Mouse (Mus musculus): ENCODE data around the gene Tle2. TPM values are rescaled to one million over a fixed set of nuclear protein-coding genes. Genes with fewer than 3 reads are reported as not detected.

The Tle2 gene
- total RNA-seq, 2 experiments from 2014 or later = 0.08 to 1.5 TPM

DNA sequence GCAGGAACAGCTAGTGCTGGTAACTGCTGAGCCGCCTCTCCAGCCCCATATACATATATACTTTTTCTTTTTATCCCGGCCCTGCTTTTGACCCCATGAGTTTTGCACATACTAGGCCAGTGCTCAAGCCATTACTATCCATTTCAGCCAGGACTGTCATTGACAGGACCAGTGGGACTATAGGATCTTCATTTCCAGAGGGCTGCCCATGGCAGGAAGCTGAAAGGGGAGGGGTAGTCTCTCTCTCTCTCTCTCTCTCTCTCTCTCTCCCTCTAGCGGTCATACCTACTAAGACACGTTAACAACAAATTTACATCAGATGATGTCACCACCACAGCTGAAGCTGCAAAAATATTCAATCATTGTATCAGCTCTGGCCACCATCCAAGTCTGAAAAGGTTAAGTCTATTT, 28.4 kb downstream of the Tle2 start:
- peak; percentile 40 for ATAC-seq (replicated peaks; ENCODE audit: poor library complexity)

DNA sequence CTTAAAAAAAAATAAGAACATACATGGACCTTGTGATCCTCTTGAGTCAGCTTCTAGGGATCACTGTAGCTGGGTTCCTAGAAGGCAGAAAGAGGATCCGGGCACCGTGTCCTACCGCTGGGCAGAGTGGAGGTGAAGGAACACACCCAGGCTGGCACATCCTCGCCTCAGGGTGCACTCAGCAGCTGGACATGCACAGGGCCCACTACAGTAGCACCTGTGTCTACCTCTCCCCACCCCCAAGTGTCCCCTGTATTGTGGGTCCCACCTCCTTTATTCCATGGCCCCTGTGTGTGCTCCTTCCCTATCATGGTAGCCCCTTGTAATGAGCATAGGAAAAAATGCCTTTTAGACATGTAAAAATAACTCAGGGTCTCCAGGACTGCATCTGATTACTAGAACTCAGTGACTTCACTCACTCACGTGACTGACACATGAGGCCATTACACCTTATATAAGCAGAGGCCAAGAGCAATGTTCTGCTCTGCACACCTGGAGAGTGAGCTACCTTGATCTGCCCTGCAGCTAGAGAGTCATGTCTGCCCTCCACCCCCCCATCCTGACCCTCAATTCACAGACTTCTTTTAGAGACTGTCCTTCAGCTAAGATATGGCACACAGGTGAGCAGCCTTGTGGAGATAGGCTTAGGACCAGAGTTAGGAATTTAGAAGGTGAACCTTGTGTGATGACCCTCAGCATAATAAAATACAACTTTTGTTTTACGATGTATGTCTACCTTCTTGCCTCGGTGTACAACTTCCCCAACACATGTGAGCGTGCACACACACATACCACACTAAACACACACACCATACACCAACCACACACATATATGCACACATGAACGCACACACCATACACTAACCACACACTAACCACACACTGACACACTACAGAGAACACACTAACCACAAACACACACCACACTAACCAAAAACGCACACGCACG, 29.9 kb downstream of the Tle2 start:
- no peak for ATAC-seq (replicated peaks; ENCODE audit: poor library complexity)

- peak; percentile 48 for ATAC-seq (replicated peaks; ENCODE audit: poor library complexity)
Measured at GRCm38 (mm10) chr10:81604968-81605665, 30.8 kb downstream of the Tle2 start.

DNA sequence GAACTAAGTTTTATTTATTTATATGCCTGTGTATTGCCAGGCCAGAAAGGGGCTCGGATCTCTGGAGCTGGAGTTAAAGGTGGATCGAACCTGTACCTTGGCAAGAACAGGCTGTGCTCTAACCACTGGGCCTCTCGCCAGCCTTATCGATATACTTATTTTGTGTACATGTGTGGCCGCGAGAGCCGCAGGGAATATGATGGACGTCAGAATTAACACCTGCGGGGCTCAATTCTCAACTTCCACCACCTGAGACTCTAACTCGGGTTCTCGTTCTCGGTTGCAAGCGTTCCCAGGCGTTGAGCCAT, 31.3 kb downstream of the Tle2 start:
- ATAC-seq (replicated peaks; ENCODE audit: poor library complexity) = no peak

DNA sequence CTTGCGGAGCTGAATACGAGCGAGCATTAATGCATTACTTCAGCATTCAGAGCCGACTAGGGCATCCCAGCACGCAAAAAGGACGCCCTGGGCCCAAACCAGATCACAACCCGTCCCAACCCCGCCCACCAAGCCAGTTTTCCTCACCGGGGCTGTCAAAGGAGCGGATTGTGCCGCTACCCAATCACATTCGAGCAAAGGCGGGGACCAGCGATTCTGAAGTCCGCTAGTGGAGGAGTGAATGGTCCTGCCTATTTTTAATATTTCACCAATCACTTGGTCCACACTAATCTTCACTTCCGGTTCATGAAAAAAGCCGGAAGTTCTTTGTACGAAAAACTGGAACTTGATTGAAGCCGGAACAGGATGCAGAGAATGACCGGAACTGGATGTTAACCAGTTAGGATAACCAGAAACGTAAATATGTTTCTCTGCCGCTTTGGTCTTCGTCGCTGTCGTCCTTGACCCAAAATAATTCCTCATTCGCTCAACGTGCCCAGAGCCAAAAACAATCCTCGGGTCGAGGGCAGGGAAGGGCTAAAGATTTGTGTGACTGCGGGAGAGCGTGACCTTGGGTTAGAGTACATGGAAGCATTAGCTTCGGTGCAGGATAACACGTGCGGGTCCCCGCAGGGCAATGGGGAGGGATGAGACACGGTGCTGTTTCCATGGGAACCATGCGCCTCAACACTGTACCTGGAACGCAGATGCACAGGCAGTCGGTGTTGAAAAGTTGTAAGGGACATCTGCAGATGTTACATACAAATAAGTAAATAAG, 31.8 kb downstream of the Tle2 start, which contains the start of gene BC025920:
Gene BC025920 (plus strand): TSS at position 297 of the 778 bp plus-strand sequence.
- peak; percentile 75 for ATAC-seq (replicated peaks; ENCODE audit: poor library complexity)

DNA sequence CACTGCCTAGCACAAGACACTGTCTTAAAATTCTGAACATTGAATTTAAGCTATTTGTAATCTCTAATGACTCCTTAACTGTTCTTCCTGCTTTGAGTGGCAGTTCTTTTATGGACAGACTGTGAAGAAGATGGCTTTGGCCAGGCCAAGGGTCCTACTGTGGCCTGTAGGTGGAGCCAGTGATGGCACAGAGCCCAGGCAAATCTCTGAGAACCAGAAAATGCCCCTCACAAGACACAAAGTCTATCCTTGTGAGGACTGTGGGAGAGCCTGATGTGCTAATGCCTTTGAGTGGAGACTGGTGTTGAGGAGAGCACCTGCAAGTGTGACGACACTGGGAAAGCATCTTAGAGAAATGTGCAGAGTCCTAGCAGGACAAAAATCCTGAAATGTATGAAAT, 33.9 kb downstream of the Tle2 start:
- no peak for ATAC-seq (replicated peaks; ENCODE audit: poor library complexity)

DNA sequence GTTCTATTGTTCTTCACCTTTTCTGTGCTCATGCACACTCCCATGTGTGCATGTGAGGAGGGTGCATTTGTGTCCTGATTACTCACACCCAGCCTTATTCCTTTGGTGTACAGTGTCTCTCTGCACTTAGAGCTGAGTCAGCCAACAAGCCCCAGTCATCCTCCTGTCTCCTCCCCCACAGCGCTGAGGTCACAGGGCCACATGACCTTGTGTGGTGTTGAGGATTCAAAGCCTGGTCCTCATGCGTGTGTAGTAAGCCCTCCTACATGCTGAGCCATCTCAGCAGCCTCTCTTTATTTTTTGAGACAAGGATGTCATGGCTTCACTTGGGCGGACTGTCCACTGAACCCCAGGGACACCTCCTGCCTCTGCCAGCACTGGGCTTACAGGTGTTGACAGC, 38.4 kb downstream of the Tle2 start:
- ATAC-seq (replicated peaks; ENCODE audit: poor library complexity) = 0 out of 2 replicates have a peak, but pooled peaks have one; percentile 29

DNA sequence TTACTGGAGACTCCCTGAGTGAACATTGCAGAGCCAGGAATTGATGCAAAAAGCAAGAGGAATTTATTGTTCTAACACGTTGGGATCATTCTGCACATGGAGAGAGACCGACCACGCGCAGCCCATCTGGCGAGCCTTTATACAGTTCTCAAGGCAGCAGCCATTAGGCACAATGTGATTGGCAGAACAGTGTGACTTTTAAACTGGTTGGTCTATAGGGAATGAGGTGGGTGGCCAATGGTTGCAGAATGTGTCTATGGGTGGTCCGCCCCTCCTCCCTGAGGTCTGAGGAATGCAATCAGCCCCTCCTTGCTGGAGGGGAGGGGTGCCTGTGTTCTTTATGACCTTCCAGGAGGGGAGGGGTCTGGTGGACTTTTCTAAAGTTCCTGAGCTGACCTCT, 41.1 kb downstream of the Tle2 start:
- no peak for ATAC-seq (replicated peaks; ENCODE audit: poor library complexity)

DNA sequence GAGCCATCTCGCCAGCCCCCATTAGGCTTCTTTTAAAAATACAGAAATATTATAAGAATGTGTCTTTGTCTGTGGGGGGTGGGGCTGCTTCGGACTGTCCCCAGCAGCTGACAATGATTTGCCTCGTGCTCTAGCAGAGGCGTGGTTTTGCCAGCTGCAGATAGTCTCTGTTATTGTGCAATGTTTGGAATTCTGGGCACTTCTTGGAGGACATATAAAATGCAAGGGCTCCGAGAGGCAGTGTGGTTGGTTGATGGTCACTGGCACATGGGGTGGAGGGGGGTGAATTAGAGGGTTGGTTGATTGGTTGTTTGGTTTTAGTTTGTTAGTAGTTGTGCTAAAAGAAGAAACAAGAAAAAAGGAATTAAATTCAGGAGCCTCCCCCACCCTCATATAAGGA, 45.6 kb downstream of the Tle2 start:
- ATAC-seq (replicated peaks; ENCODE audit: poor library complexity) = no peak

DNA sequence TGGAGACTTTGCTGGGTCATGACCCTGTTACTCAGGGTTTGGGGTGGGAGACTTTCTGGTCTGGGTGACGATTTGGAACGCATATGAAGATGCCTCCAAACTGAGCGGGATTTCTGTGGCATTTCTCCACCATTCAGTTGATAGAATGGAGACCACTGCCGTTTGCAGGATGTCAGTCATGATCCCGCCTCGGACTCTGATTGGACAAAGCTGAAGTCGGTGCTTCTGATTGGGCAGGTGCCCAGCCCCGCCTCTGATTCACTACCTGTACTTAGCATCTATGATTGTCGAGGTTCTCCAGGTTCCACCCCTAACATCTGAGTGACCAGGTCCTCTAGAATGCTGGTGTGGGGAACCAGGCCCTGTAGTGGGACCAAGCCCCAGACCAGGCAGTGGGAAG, 46.4 kb downstream of the Tle2 start:
- ATAC-seq (replicated peaks; ENCODE audit: poor library complexity) = peak; percentile 23; the same call in 1 of the 2 replicates

- no peak for ATAC-seq (replicated peaks; ENCODE audit: poor library complexity)
Measured at GRCm38 (mm10) chr10:81623441-81623840, 49.1 kb downstream of the Tle2 start.

DNA sequence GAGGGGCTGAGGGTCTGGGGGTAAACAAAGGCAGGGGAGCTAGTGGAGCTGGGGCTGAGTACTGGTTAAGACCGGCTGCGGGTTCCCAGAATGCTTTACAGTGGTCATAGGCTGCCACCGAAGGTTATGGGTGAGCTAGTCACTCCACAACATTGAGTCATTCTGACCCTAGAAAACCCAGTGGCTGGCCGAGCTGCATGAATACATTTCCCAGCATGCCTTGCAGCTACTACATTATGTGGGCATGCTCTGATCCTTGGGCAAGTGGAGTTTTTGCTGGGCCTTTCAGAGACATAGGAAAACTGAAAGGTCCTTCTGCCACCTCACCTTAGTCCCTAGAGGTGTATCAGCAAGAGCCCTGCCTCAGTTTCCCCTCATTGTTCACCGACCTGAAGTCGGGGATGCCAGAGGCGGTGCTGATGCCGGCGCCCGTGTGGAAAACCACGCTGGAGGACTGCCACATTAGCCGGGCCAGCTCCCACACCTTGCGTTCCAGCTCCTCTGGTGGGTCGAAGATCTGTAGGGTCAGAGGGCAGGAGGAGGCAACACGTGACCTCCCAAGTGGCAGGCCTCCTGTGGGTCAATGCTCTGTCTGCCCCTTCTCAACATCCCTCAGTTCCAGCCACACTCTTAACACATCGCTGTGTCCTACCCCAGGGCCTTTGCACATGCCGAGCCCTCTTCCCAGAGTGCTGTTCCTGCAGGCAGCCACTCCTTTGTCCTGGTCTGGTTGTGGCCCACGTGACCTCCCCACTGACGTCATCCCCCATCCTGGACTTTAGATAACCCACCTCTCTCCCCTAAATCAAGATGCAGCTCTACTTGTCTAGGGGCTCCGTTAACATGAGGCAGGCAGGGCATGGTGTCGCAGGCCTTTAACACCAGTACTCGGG, 52.0 kb downstream of the Tle2 start:
- peak; percentile 12; the same call in 1 of the 2 replicates for ATAC-seq (replicated peaks; ENCODE audit: poor library complexity)

DNA sequence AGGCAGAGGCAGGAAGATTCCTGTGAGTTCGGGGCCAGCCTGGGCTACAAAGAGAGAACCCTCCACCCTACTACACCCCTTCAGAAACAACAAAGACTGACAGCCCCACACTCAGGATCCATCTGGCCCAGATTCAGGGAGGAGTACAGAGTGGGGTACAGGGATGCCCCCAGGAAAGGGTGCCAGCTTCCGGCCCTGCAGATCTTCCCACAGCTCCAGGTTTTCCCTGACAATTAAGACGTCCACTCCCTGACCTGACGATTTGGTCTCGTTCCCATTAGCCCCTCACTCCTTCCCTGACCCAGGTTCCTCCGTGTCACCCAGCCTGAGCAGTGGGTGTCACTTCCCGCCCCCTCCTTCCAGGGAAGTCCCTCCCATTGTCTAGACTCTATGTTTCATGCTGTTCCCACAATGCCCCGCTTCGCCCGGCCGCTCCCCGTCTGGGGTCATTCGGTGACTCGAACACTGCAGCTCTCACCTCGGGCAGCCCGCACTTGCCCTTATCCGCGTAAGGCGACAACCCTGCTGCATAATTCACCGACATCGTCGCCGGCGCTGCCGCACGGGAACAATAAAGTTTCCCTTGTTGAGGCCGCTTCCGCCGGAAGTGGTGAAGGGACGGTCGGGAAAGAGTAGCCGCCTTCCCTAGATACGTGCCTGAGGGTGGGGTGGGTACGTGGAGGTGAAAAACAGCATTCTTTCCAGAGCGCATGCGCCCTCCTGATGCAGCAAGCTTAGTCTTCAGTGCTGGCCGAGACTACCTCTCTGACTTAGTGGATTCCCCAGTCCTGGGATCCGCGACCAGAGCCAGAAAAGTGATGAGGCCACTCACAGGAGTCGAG, 52.9 kb downstream of the Tle2 start, which contains the start of gene Sirt6:
Gene Sirt6 (minus strand): TSS at position 804 of the 842 bp plus-strand sequence.
- ATAC-seq (replicated peaks; ENCODE audit: poor library complexity) = peak; percentile 90

DNA sequence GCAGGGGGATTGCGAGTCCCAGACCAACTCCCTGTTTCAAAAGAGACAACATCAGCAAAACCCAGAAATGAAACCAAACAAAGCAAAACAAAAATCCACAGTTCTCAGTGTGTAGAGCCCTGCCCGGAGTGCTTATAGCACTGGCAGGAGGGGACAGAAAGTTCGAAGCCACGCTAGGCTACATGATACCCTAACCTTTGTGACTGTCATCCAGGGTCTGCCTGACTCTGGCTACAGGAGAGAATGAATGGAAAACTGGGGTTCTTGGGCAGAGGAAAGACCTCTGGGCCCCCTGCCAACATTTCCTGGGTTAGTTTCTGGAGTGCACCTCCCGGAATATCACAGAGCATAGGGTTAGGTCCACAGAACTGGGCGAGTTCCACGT, 53.5 kb downstream of the Tle2 start:
- ATAC-seq (replicated peaks; ENCODE audit: poor library complexity) = no peak

- no peak for ATAC-seq (replicated peaks; ENCODE audit: poor library complexity)
Measured at GRCm38 (mm10) chr10:81628390-81628789, 54.0 kb downstream of the Tle2 start, which contains the start of gene Ankrd24. Gene Ankrd24 (plus strand): TSS chr10:81628540.

- ATAC-seq (replicated peaks; ENCODE audit: poor library complexity) = peak; percentile 96
Measured at GRCm38 (mm10) chr10:81633253-81634099, 59.1 kb downstream of the Tle2 start.

- no peak for ATAC-seq (replicated peaks; ENCODE audit: poor library complexity)
Measured at GRCm38 (mm10) chr10:81636338-81636737, 62.0 kb downstream of the Tle2 start.

GRCm38 (mm10) chr10:81638101-81638500, 63.7 kb downstream of the Tle2 start:
- no peak for ATAC-seq (replicated peaks; ENCODE audit: poor library complexity)

Measured in megakaryocyte progenitor cell, adult 5-6 weeks (primary cell).